Mouse (Mus musculus) layer of hippocampus, postnatal 14 days (tissue): ENCODE measurements at regions not wholly inside any gene's neighbourhood (a gene's known extent, or its start where the extent isn't known, plus 50 kb on each side); places are given as distances from the start of the nearest gene placed in this dataset.

Experiments used
- DNase-seq, 2 experiments: peaks; one replicate each; pipeline ENCODE4 v3.0.0; 2021 to 2022; ENCODE audit warnings: low spot score in 2 of 2, mixed read lengths in 1 of 2

- no peak for DNase-seq
Measured at GRCm38 (mm10) chr15:8903651-8904050, 64.1 kb upstream of the Ranbp3l start.

- DNase-seq, result no peak
Measured at GRCm38 (mm10) chr15:8897487-8898158, 70.1 kb upstream of the Ranbp3l start.

GRCm38 (mm10) chr15:8896856-8897255 lies 70.9 kb upstream of the Ranbp3l start:
- DNase-seq, result no peak

GRCm38 (mm10) chr15:8896391-8896790 lies 71.4 kb upstream of the Ranbp3l start:
- peak; percentile 58 to 81 for DNase-seq

- no peak for DNase-seq
Measured at GRCm38 (mm10) chr15:8885585-8885984, 82.2 kb upstream of the Ranbp3l start.

DNA sequence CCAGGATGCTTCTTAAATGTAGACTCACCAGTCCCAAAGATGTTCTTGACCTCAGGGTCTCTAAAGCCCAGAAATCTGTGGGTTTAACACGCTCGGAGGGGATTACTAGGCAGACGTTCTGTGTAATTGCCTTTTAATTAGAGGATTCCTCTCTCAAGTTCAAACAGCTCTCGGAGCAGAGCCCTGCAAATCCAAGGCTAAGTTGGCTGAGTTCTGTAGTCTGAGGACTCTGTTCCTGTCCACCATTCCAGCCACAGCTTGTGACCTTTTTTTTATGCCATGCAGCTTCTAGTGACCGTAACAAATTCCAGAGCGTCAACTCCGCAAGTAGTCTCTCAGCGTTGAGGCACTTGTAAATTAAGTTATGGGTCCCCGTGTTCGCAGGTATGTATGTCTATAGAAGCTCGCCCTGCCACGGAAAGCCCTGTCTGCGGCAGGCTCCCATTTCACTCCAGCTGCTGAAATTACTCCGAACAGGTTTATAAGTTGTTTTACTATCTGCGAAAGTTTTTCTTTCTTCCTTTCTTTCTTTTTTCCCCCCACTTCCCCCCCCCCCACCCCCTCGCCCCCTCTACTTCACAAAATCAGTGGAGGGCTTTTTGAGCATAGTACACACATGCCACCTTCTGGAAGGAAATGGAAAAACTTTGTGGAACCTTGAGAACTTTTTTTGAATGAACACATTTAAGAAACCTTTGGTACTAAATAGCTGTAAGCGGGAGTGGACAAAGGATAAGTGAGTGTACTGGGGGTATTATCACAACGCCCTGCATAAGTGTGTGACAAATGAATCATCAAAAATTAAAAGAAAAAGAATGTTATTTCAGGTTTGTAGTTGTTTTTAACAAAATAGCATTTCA lies 82.9 kb upstream of the Ranbp3l start:
- peak in 1 of 2 experiments; percentile 49 for DNase-seq

- no peak for DNase-seq
Measured at GRCm38 (mm10) chr15:8882880-8883539, 84.7 kb upstream of the Ranbp3l start.

- peak in 1 of 2 experiments; percentile 29 for DNase-seq
Measured at GRCm38 (mm10) chr15:8874884-8875493, 92.8 kb upstream of the Ranbp3l start.

- DNase-seq, result no peak
Measured at GRCm38 (mm10) chr15:8868021-8868420, 99.7 kb upstream of the Ranbp3l start.

GRCm38 (mm10) chr15:8867160-8867891 lies 100.4 kb upstream of the Ranbp3l start:
- peak in 1 of 2 experiments; percentile 20 for DNase-seq

DNA sequence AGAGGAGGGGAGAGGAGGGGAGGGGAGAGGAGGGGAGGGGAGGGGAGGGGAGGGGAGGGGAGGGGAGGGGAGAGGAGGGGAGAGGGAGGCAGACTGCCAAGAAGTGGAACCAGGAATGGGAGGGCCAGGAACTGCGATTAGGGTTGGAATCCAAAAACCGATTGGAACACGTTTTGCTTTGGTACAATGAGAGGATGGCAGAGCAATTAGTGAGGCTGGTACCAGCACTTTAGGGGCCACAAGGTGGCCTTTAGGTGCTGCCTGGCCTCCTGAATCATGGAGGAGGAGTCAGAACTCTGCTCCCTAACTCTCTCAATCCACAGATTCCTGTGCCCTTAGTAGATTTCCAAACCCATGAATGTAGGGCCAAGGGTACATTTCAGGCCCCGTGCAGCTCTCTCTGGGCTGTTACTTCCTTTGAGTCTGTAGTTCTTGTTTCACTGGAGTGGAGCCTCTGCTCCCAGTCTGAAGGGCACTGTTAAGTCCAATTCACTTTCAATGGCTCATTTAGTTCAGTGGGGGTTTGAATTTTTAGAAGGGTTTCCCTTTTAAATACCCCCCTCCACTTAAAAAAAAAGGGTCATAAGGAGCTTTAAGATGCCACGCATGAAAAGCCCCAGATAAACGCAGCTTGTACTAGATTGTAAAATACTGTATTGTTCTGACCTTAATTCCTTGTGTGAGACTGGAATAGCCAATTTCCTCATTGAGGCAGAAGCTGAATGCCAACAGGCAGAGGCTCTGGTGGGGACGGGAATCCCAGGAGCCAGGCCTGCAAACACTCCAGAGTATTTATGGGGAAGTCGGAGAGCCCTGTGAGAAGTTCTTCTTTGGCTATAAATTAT lies 102.4 kb upstream of the Ranbp3l start:
- DNase-seq, result peak in 1 of 2 experiments; percentile 34

GRCm38 (mm10) chr15:8856419-8857084 lies 111.2 kb upstream of the Ranbp3l start:
- no peak for DNase-seq

GRCm38 (mm10) chr15:8855511-8855910 lies 112.2 kb upstream of the Ranbp3l start:
- no peak for DNase-seq

DNA sequence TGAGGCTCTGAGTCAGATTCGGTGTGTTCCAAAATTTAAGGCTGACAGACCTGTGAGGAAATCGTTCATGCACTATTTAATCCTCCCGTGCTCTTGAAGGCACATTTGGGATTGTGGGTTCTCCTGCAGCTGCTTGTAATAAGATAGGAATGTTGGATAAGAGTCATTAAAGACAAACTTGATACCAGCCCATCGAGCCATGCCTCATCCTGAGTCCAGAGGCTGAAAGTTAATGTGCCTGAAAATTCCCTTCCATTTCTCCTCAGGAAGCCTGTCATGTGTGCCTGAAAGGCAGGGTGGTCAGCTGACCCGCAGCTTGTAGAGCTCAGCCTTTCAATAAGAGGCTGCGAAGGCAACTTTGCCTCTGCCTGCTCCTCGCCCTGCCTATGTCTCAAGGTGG lies 113.4 kb upstream of the Ranbp3l start:
- no peak for DNase-seq

DNA sequence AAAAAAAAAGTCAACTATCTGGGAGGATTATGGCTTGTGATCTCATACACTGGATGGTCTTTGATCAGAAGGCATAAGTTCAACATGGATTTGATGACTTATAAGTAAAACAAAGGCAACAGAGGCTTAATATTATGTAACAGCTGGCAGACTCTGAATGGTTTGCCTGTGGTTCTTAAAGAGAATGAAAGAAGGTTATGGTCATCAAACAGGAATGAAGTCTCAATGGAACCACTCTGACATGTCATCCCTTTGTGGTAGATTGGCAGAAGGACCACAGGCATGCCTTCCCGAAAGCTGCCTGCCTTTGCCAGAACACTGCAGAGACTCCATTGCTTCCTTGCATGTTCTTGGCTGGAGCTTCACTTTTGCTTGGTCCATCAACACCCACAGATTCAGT lies 116.8 kb upstream of the Ranbp3l start:
- DNase-seq, result no peak

DNA sequence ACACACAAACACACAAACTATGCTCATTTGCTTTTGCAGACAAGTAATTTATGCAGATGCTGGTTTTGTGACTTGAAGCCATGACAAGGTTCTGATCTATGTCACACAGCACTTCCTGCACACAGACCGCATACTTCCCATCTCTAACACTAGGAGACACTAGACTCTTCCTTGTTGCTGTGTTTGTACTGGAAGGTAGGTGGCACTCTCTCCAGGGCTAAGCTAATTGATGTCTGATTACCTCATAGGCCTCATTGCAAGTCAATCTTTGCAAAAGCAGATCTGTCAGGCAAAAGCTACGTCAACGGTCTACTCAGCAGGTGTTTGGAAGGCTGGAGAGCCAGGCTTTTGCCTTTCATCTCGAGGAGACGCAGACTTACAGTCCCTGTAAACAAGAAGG lies 118.3 kb upstream of the Ranbp3l start:
- DNase-seq, result peak in 1 of 2 experiments; percentile 35

DNA sequence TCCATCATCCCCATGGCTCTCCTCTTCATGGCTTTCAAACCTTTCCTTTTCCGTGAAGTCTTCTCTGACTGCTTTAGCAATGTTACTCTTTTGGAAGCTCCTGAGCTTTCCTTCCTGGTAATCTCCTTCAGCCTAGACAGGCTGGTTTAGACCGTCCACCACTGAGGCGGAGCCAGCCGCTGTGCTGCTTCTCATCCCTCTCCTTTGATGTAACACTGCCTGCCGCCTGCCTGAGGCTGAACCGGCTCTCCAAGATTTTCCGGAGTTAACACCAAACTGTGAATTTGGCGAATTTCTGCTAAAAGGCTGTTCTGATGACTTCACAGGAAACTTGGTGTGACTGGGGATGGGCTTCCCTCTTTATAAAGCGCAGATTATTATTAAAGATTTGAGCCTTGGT lies 125.6 kb upstream of the Ranbp3l start:
- DNase-seq, result no peak

DNA sequence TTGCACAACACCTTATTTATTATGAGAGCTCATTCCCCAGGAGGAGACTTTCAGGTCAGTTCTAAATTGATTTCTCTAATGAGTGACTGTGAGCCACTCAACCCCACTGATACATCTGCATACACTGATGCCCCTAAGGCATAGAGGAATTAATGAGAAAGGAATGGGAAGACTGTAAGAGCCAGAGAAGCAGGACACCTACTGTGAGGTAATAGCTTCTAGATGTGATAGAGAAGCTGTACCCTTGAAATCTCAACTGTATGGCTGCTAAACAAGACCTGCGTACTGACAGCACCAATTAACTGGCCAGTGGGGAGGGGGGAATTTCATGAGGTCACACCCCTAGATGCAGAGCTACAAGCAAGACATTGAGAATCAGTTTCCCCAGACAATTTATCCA lies 128.3 kb upstream of the Ranbp3l start:
- no peak for DNase-seq

DNA sequence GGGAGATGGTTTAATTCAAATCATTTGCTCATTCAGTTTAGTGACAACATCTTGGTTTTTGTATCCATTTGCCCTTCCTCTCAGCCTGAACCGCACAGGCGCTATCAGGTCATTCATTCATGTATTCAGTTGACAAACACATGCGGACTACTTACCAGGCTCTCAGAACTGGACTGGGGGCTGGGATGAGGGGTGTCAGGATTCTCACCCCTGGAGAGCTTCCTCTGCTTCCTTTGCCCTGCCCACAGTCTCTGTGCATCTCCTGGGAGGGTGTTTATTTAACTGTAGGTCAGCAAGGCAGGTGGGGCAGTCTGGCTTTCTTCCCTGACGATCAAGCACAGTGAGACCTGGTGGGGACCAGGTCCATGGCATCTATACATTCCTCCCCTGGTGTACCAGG lies 123.6 kb upstream of the Slc1a3 start:
- no peak for DNase-seq
